Mouse (Mus musculus) stomach, embryonic 14.5 days (tissue): Measurements from ENCODE around the gene Cabin1. TPM values are rescaled to one million over a fixed set of nuclear protein-coding genes. Genes with fewer than 3 reads are reported as not detected.

Experiments
- ATAC-seq: fragments of 200-750 bp; cut with Nextera tagmentation; 2 replicates; pipeline ENCODE4 v1.8.0; 2017; ENCODE audit warnings: low read depth, moderate TSS enrichment; ENCODE audit not compliant: insufficient number of reproducible peaks, insufficient read depth, low FRiP score
- H3K27ac ChIP-seq: fragments of 300-500 bp; sonication (generic); 2 replicates; pipeline ENCODE4 v1.5.1; 2014; ENCODE audit warnings: mild to moderate bottlenecking, low read length, moderate library complexity, mixed read lengths
- H3K27me3 ChIP-seq: fragments of 300-500 bp; sonication (generic); 2 replicates; pipeline ENCODE4 v1.6.1; 2014; ENCODE audit warnings: low read length, control low read depth, mixed read lengths; ENCODE audit not compliant: control insufficient read depth, insufficient read depth
- H3K36me3 ChIP-seq: fragments of 300-500 bp; sonication (generic); 2 replicates; pipeline ENCODE4 v1.6.1; 2014; ENCODE audit warnings: mild to moderate bottlenecking, control low read depth, low read length, moderate library complexity, mixed read lengths; ENCODE audit not compliant: control insufficient read depth, insufficient read depth
- H3K4me1 ChIP-seq: fragments of 300-500 bp; sonication (generic); 2 replicates; pipeline ENCODE4 v1.6.1; 2014; ENCODE audit warnings: low read length, control low read depth, mixed read lengths; ENCODE audit not compliant: control insufficient read depth, insufficient read depth
- H3K4me2 ChIP-seq: fragments of 300-500 bp; sonication (generic); replicated peaks from 2 replicates; pipeline ENCODE4 v1.6.1; 2014; ENCODE audit warnings: low read depth, low read length, control low read depth
- H3K4me3 ChIP-seq: fragments of 300-500 bp; sonication (generic); 2 replicates; pipeline ENCODE4 v1.5.1; 2014; ENCODE audit warnings: low read depth, low read length, control low read depth
- H3K9ac ChIP-seq: fragments of 300-500 bp; sonication (generic); replicated peaks from 2 replicates; pipeline ENCODE4 v1.6.1; 2014; ENCODE audit warnings: low read depth, mild to moderate bottlenecking, control low read depth, low read length, moderate library complexity, mixed read lengths
- H3K9me3 ChIP-seq: fragments of 300-500 bp; sonication (generic); 2 replicates; pipeline ENCODE4 v1.6.1; 2016; ENCODE audit warnings: low read depth, low read length, control low read depth; ENCODE audit not compliant: control insufficient read depth
- whole genome bisulfite sequencing: fragments of 180-500 bp; shearing (Covaris S2); extraction: QIAGEN DNeasy Blood & Tissue Kit; methylation state at CpG from one replicate; pipeline ENCODE4 v1.1.7; 2014; 5-methylcytosine and 5-hydroxymethylcytosine counted together
- polyA plus RNA-seq: library from polyadenylated mRNA; unstranded; fragments of >200 nt; fragmentation: Nextera tagmentation; extraction: Ambion mirVana; gene quantifications from 2 replicates; pipeline ENCODE4 v1.2.1, GENCODE M21; 2014

The Cabin1 gene
- polyA plus RNA-seq, 1 experiment from 2014 or later, result 42.7 TPM

DNA sequence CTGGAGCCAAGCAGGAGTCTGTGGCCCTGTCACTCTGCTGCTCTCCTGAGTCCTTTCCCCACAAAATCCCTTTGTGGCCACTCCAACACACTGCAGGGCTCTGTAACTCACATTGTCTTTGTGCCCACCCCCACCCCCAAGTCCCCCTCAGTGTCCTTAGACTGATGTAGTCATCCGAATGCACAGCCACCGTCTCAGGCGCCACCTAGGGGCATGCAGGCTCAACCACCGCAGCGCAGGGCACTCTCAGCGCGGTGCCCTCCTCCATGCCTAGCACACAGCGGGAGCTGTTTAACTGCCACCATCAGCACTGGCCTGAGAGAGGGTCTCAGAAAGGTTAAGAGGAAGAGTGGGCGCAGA lies 55.5 kb downstream of the Cabin1 start:
- Histone ChIP-seq H3K4me1 (no peaks in the 10 kb centered on the region), H3K36me3 (peaks cover 32% of the 10 kb centered on the region), H3K27me3 (no peaks in the 10 kb centered on the region), H3K27ac (no peak overlapping the region), H3K4me2 (no peak overlapping the region), H3K9ac (no peak overlapping the region), H3K9me3 (no peaks in the 10 kb centered on the region), H3K4me3 (no peak overlapping the region)
- no peak for ATAC-seq
- 56% methylated on average over 9 of the region's 9 CpGs for WGBS

DNA sequence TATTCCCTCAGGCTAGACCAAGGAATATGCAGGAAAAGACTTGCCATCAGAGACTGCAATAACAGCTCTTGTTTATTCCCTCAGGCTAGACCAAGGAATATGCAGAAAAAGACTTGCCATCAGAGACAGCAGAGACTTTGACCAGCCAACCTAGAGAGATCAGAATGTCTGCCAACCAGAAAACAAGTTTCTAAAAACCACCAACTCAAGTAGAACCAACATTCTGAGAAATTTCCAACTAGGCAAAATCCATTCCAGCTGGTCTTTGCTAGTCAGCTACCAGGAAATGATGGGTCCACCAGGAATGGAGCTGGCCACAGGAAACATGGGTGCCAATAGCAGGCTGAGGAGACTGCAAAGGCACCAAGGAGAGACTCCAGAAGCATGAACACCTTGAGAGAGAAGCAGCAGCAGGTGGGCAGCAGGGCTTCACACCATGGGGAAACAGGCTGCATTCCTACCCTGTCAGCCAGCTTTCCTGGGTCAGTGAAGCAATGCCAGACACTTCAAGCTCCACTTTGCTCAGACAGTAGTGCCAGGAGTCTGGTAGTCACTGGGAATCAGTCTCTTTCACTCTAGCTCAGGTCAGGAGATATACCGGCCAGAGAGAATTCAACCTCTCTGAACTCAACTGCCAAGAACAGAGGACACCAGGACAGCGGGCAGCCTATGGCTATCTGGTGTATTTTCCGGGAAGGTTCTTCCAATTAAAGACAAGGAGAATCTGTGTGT lies 56.1 kb downstream of the Cabin1 start:
- no peak overlapping the region for H3K27ac ChIP-seq
- no peak for ATAC-seq
- H3K9ac ChIP-seq, result no peak overlapping the region
- H3K9me3 ChIP-seq, result no peaks in the 10 kb centered on the region
- H3K27me3 ChIP-seq, result no peaks in the 10 kb centered on the region
- no peaks in the 10 kb centered on the region for H3K4me1 ChIP-seq
- 95% methylated on average over 3 of the region's 3 CpGs for WGBS
- H3K4me2 ChIP-seq, result no peak overlapping the region
- H3K36me3 ChIP-seq, result peaks cover 27% of the 10 kb centered on the region
- no peak overlapping the region for H3K4me3 ChIP-seq

DNA sequence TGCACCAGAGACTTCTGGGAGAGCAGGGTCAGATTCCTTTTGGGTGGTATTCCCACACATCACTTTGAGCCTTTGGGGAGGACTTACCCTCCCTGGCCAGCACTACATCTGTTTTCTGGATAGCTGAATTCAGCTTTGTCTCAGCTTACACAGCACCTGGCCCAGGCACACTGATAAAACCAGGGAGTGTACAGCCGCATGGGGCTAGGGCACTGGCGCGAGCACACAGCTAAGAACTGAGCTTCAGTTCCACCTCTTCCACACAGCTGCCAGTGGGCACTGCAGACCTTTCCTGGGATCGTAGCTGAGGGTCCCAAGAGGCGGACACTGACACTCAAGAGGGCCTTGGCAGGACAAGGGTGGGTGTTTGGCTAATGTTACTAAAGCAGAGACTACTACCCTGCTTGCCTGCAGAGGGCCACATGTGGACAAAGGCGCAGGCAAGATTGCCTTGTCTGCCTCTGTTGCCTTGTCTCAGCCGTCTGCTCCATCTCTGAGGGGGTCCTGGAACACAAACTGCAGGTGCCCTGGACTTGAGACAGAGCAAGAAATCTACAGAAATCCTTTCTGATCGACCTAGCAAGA lies 57.4 kb downstream of the Cabin1 start:
- H3K36me3 ChIP-seq, result peaks cover 15% of the 10 kb centered on the region
- H3K27me3 ChIP-seq, result no peaks in the 10 kb centered on the region
- no peak overlapping the region for H3K9ac ChIP-seq
- no peaks in the 10 kb centered on the region for H3K9me3 ChIP-seq
- H3K4me1 ChIP-seq, result no peaks in the 10 kb centered on the region
- H3K4me2 ChIP-seq, result no peak overlapping the region
- H3K4me3 ChIP-seq, result no peak overlapping the region
- H3K27ac ChIP-seq, result no peak overlapping the region
- 79% methylated on average over 8 of the region's 8 CpGs for WGBS
- no peak for ATAC-seq

DNA sequence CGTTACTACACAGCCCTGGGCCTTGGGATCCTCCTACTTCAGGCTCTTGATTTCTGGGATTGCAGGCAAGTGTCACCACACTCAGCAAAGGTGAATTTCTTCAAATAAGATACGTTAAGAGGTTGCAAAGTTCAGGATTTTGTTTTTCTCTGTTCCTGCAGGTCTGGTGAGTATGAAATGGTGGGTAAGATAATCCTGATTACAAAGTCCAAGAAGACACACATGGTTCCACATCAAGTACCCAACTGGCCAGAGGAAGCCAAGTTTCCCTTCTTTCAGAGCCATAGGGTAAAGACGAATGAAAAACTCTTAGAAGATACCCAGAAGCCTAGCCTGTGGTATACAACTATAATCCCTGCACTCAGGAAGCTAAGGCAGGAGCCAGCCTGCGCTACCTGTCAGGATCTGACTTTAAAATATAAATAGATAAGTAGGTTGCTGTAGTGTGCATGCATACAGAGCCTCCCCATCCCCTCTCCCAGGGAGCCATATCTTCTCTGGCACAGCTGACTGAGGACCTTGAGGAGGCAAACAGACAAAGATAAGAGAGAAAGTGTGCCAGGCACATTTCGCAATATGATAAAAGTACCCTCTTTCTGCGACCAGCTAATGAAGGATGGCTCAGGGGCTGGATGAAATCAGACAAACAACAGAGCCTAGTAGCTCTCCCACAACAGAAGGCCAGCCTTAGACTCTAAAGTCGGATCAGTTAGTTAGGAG lies 58.3 kb downstream of the Cabin1 start:
- H3K9me3 ChIP-seq, result no peaks in the 10 kb centered on the region
- no peak overlapping the region for H3K9ac ChIP-seq
- no peak overlapping the region for H3K27ac ChIP-seq
- ATAC-seq, result peak; percentile 69; the same call in 1 of the 2 replicates
- 72% methylated on average over 7 of the region's 7 CpGs for WGBS
- no peak overlapping the region for H3K4me2 ChIP-seq
- no peaks in the 10 kb centered on the region for H3K4me1 ChIP-seq
- no peaks in the 10 kb centered on the region for H3K27me3 ChIP-seq
- no peak overlapping the region for H3K4me3 ChIP-seq
- peaks cover 9% of the 10 kb centered on the region for H3K36me3 ChIP-seq

DNA sequence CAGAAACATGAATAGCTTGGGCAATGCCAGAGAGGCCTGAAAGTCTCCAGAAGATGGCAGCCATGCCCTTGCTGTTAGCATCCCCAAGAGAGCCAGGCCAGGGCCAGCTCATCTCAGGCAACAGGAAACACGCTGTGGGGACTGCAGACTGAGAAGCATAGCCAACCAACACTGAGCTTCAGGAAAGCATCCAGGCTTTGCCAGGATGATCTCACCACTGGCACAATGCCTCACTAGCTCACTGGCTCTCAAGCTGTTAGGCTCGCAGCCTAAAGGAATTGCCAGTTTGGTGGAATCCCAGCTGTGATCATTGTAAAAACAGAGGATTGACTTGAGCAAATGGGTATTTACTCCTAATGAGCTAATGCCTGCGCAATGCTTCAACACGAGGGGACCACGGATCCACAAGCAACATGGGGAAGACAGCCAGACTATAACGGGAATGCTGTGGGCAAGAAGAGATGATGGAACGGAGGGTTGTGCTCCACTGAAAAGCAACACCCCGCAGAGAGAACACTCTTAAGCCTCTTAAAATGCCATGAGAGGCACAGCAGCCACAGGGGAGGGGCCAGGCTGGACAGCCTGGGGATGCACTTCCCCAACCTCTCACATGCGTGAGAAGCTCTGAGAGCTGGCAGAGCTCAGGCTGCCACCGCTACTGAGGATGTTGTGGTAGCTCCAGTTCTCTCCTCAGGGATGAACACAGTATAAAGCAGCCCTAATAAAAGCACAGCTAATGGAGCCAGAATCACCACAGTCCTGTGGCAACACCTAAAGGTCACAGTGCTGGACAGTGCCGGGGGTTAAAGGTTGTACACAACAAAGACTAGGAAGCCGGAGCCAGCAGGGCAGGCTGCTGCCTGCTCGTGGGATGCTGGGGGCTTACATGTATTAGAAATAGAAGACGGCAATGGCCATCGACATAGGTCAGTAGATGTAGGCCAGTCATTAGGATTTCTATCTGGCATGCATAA lies 59.6 kb downstream of the Cabin1 start:
- Histone ChIP-seq H3K4me3 (no peak overlapping the region), H3K27ac (peak overlapping the region; percentile 30; the same call in 1 of the 2 replicates), H3K4me1 (no peaks in the 10 kb centered on the region), H3K27me3 (no peaks in the 10 kb centered on the region), H3K9ac (no peak overlapping the region), H3K4me2 (no peak overlapping the region), H3K9me3 (no peaks in the 10 kb centered on the region), H3K36me3 (peaks cover 14% of the 10 kb centered on the region)
- ATAC-seq, result no peak
- WGBS, result 78% methylated on average over 15 of the region's 15 CpGs

DNA sequence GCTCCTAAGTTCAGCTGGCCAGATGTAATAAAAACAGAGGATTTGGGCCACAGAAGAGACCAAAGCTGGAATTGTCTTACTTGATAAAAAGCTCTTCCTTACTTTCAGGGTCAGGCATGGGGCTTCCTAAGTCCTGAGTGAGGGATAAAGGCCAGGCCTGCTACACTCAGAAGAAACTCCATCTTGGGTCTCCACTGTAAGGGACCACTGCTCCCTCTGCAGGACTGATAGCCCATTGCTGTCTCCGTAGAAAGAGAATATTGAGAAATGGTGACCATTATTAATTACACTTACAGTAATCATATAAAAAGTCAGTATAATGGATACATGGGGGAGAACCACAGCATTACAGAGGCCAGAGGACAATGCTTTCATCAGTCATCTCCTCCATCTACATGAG lies 60.6 kb downstream of the Cabin1 start:
- Histone ChIP-seq H3K9me3 (no peaks in the 10 kb centered on the region), H3K36me3 (peaks cover 14% of the 10 kb centered on the region), H3K9ac (no peak overlapping the region), H3K4me2 (no peak overlapping the region), H3K4me3 (no peak overlapping the region), H3K27me3 (no peaks in the 10 kb centered on the region), H3K27ac (no peak overlapping the region), H3K4me1 (no peaks in the 10 kb centered on the region)
- no peak for ATAC-seq
- 56% methylated on average over 1 of the region's 1 CpGs for WGBS

DNA sequence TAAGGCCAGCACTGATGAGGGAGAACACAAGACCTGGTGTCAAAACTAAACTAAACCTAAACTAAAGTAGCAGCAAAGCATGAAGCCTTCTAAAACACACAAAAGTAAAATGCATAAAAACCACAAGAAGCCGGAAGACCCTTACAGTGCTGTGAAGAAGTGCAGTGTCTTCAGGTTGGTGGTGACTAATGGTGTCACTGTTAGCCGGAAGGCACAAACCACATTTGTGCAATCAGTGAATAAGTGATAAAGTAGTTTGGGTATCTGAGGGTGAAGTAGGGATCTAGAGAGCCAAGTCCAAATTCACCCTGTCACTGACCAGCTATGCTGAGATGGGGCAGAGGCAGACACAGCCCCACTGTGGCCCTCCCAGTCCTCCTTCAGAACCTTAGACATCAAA lies 61.6 kb downstream of the Cabin1 start:
- H3K9ac ChIP-seq, result no peak overlapping the region
- peaks cover 23% of the 10 kb centered on the region for H3K36me3 ChIP-seq
- no peaks in the 10 kb centered on the region for H3K27me3 ChIP-seq
- no peak overlapping the region for H3K4me2 ChIP-seq
- no peak for ATAC-seq
- H3K9me3 ChIP-seq, result no peaks in the 10 kb centered on the region
- H3K4me3 ChIP-seq, result no peak overlapping the region
- whole genome bisulfite sequencing, result 88% methylated on average over 2 of the region's 2 CpGs
- H3K4me1 ChIP-seq, result no peaks in the 10 kb centered on the region
- no peak overlapping the region for H3K27ac ChIP-seq

- Histone ChIP-seq H3K4me1 (no peaks in the 10 kb centered on the region), H3K36me3 (peaks cover 20% of the 10 kb centered on the region), H3K27ac (no peak overlapping the region; the same call in 1 of the 2 replicates), H3K4me2 (no peak overlapping the region), H3K9me3 (no peaks in the 10 kb centered on the region), H3K27me3 (no peaks in the 10 kb centered on the region), H3K4me3 (no peak overlapping the region), H3K9ac (no peak overlapping the region)
- no peak for ATAC-seq
- 61% methylated on average over 6 of the region's 6 CpGs for WGBS
Observed at GRCm38 (mm10) chr10:75701280-75701679, 62.9 kb downstream of the Cabin1 start.
